Mouse (Mus musculus) right cerebral cortex, postnatal 14 days (tissue): ENCODE results near the gene Ahcyl2.
"Not testable (repeated sequence)": the region's sequence is repeated elsewhere in the genome, so short reads cannot be mapped to it uniquely, and the experiment has no call there.

Experiments used
- DNase-seq: peaks from one replicate; pipeline ENCODE4 v3.0.0; 2022

Ahcyl2 gene

GRCm38 (mm10) chr6:29767813-29768660 is at the start of gene Ahcyl2:
Gene Ahcyl2, plus strand, starts transcription at chr6:29768011.
- DNase-seq, result peak; percentile 95

DNA sequence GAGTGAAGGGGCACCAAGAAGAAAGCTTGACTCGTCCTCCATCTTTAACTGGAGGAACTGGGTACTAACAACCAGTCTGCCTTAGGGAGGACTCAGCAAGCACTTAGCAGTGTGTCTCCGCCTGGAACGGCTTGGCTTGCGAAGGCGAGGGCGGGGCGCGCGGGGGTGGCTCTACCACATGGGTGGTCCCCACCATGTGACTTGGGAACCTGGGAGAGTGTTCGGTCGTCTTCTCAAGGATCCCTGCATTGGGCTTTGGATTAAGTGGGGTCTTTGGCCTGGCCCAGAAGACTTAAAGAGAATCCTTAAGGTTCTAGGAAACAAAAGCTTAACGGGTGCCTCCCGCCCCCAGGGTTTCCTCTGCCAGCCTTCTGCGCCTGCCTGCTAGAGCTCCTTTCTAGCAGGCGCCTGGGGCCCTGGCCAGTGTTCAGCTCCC is 48.9 kb upstream of the Ahcyl2 start:
- DNase-seq, result peak; percentile 77

GRCm38 (mm10) chr6:29721890-29722289 is 45.9 kb upstream of the Ahcyl2 start:
- no peak for DNase-seq

DNA sequence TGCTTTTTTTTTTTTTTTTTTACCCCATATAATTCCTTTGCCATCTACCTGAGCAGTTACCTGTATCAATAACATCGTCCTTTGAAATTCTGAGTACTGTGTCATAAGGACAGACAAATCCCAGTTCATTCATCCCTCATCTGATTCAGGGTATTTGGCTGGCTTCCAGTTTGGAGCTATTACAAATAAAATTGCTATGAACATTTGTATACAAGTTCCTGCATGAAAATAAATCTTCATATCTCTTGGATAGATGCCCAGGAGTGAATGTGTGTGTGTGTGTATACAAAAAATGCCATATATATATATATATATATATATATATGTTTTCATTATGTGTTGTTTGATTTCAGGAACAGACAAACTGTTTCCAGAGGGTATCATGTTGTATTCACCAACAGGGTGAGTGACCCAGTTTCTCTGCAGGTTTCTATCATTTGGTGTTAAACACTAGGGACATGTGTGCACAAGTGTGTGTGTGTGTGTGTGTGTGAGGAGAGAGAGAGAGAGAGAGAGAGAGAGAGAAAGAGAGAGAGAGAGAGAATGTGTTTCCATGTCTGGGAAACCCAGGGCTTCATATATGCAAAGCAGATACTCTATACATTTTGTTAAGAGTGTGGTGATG is 41.1 kb upstream of the Ahcyl2 start:
- no peak for DNase-seq

GRCm38 (mm10) chr6:29728035-29728434 is 39.8 kb upstream of the Ahcyl2 start:
- DNase-seq, result no peak

- DNase-seq, result no peak
Measured at GRCm38 (mm10) chr6:29729491-29729890, 38.3 kb upstream of the Ahcyl2 start.

- peak; percentile 45 for DNase-seq
Measured at GRCm38 (mm10) chr6:29735336-29735688, 32.5 kb upstream of the Ahcyl2 start, which contains the start of gene Smo. Gene Smo, plus strand, starts transcription at chr6:29735503.

GRCm38 (mm10) chr6:29735689-29736451 is 31.9 kb upstream of the Ahcyl2 start:
- peak; percentile 35 for DNase-seq

DNA sequence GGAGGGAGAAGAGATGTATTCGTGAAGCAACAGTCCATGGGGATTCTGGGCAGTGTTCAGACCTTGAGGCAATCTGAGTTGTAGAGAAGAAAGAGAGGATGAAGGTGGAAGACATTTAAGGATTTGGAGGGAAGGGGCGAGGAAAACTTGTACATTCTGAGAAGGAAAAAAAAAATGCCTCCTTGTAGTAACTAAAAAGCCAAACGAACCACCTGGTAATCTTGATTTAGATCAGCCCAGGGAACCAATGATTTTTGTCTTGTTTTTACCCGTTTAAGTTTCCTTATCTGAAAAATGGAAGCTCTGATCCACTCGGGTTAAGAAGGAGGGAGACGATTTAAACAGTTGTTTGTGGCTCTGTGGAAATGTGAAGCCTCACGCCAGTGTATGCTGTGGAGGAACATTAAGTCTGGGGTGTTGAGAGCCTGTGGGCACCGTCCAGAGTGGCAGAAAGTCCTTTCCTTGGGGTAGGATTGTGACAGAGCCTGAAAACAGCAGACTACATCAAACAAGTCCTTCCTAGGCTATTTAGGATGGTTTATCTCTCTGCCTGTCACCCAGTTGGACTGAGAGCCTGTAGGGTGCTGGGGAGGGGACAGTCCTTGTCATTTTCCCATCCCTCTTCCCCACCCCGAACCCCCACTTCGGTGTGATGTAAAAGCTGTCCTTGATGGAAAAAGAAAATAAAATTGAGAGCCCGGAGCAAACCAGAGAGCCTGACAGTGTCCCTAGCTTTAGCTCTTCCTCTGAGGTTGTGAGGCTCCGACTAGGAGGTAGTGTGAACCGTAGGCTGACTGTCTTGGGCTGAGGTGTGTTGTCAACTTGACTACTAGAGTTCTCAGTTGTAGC is 31.0 kb upstream of the Ahcyl2 start:
- DNase-seq, result no peak

DNA sequence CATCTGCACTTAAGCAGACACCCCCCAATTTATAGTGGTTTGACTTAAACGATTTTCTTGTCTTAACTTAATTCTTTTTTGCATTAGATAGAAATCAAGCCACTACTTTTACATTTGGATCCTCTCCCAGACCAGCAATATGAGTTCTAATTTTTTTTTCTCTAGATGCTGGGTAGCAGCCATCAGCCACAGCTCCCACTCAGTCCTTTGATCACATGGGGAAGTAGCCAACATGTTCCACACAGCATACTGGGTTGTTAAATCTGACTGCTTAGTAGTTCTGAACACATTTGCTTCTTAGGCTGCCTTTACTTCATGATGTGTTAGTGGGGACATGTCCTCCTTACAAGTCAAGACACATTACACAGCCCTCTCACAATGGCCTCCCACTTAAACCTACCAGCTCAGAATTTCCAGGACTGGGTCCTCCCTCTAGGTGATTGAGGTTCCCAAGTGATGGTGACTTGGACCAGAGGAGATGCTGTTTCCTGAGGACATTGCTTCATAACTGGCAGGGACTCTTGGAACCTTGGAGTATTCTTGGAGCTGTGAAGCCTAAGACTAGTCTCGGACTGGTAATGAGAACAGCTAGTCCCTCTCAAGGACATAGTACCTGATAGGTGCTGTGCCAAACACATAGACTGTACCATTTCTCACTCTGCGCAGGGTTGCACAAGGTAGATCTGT is 16.2 kb upstream of the Ahcyl2 start:
- no peak for DNase-seq

DNA sequence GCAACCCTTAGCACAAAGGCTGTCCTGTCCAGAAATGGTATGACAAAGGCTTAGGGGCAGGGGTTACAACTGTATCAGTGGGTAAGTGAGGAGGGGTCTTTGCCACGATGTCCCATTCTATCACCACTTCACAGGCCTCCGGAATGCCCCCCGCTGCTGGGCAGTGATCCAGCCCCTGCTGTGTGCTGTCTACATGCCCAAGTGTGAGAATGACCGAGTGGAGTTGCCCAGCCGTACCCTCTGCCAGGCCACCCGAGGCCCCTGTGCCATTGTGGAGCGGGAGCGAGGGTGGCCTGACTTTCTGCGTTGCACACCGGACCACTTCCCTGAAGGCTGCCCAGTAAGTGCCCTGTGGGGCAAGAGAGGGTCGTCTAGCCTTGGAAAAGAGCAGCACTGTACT is 14.5 kb upstream of the Ahcyl2 start:
- no peak for DNase-seq

DNA sequence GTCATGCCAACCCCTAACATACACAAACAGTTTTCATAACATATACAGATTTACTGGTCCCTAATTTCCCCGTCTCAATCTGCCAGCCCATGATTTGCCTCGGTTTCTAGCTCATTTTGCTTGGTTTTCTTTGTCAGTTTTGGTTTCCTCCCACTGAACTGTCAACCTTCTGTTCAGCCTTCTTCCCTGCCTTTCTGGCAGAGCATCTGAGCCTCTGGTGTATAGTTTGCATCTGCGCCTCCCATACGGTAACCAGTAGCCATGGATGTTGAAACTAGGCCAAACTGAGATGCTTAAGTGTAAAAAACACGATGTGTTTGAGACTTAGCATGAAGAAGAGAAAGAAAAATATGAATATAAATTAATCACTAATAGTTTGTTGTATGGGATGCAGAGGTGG is 11.8 kb upstream of the Ahcyl2 start:
- DNase-seq, result no peak

DNA sequence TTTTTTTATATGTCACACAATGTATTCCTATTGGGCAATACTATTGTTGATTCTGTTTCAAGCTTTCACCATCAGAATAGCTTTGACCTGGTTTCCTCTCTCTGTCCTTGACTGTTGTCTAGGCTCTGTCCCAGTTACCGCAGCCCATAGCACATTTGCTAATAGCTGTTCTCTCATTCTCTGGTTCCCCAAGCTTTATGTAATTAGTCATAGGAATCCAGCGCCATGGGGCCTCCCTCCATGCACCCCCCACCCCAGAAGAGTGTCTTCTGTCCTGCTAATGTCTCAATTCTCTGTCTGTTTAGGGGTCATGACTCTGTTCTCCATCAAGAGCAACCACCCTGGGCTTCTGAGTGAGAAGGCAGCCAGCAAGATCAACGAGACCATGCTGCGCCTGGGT is 11.3 kb upstream of the Ahcyl2 start:
- DNase-seq, result no peak

DNA sequence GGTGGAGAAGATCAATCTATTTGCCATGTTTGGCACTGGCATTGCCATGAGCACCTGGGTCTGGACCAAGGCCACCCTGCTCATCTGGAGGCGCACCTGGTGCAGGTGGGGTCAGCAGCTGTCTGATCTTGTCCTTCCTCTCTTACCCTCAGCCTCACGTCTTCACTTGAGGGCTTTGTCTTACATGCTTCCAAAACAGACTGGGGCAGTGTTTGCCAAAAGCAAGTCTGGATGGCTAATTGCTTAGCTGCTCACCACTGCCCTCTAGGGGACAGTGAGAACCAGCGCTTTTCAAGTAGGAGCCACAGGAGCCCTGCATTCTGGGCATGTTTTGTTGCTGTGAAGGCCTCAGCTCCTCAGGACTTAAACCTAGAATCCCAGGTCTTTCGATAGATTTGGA is 9.4 kb upstream of the Ahcyl2 start:
- peak; percentile 74 for DNase-seq

DNA sequence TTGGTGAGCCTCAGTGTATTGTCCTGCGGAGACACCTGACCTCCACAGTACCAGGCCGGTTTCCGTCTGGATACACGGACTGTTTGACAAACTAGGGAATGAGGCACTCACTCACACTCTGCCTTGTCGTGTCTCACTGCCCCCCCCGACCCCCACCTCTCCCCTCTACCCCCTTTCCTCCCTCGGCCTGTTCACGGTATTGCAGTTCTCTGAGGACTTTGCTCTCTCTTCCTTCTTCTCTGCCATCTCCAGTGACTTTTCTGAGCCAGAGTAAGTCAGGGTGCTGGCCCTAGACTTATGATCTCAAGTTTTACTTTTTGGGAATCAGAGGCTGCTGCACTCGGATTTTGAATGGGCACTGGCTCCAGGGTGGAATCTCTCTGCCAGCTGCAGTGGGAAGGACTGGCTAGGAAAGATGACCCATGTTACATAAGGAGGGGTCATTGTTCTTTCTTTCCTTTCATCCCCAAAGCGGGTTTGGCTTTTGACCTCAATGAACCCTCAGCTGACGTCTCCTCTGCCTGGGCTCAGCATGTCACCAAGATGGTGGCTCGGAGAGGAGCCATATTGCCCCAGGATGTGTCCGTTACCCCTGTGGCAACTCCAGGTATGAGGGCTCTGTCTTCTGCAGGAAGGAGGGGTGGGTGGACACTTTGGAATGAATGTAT is 8.7 kb upstream of the Ahcyl2 start:
- DNase-seq, result no peak

DNA sequence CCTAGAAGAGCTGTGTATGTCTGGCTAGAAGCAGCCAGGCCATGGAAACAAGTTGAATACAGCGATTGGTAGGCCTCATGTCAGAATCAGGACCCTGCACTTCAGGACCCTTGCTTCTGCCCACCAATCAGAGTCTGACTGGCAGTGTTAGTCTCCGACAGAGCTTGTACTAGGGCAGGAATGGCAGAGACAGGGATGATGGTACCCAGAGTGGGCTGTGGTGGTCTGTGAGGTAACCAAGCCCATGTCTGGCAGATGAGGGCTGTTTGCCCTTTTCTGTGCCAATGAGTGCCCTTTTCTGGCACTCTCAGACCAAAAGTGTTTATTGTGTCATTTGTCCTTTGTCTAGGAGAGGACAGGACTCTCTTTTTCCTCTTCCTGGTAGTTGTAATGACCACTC is 7.4 kb upstream of the Ahcyl2 start:
- DNase-seq, result not testable (repeated sequence)

GRCm38 (mm10) chr6:29761282-29761681 is 6.5 kb upstream of the Ahcyl2 start:
- DNase-seq, result no peak

DNA sequence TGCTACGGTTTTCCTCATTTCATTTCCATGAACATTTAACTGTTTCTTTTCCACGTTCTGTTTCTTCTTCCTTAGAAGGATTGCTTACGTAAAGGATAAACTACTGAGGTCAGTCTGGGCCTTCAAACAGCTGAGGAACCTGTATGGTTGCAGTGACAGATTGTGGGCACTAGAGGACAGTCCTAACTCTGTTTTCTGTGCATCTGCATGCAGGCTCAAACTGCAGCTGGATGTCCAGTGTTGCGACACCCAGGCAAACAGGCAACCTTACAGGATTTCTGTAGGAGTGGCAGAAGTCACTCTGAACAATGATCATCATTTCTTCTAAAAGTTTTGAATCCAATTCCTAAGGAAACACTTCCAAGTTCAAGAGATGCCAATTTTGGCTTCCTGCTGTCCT is 5.3 kb upstream of the Ahcyl2 start:
- no peak for DNase-seq

- no peak for DNase-seq
Measured at GRCm38 (mm10) chr6:29766874-29767273, 937 bp upstream of the Ahcyl2 start.

GRCm38 (mm10) chr6:29768791-29769441 is 1.1 kb downstream of the Ahcyl2 start:
- DNase-seq, result peak; percentile 50
